In genomic region chr10:128094340-128094968, GRCm38 (mm10) we compare ENCODE assay signal across 8 mouse cellular contexts. TPM values are rescaled to one million over a fixed set of nuclear protein-coding genes. Genes with fewer than 3 reads are reported as not detected.
DNase-seq lines count a peak whose midpoint lies in the region; ATAC-seq lines count a peak whose summit lies in the region.

No protein-coding gene starts in this region.

- H3K27ac ChIP-seq in forebrain, embryonic 13.5 days: peak overlapping the region; percentile 11; the same call in 1 of the 2 replicates

- peak; percentile 96 for DNase-seq in MN1 (ENCODE audit: low spot score)
- DNase-seq in c-Kit-positive CD71-positive TER-119-positive erythroid progenitor cells, embryonic 14.5 days (ENCODE audit: low spot score): peak; percentile 91
- peak; percentile 87 for DNase-seq in heart, postnatal 4 days
- DNase-seq in layer of hippocampus, adult 9-11 months: peak; percentile 86
- peak; percentile 92 to 94 for DNase-seq in lung, postnatal 4 days
- peak; percentile 56 to 65 for DNase-seq in right cerebral cortex, adult 2 months (ENCODE audit: low spot score in 2 of 2)
- peak; percentile 93 for DNase-seq in urinary bladder, postnatal 14 days (ENCODE audit: low spot score)

- H3K4me3 ChIP-seq in forebrain, embryonic 13.5 days: peak overlapping the region; percentile 78

- H3K4me2 ChIP-seq in forebrain, embryonic 13.5 days: peak overlapping the region; percentile 91

- peak overlapping the region; percentile 37; the same call in 1 of the 2 replicates for H3K9ac ChIP-seq in forebrain, embryonic 13.5 days

- WGBS in forebrain, embryonic 13.5 days: 11% methylated on average over 19 of the region's 19 CpGs

- H3K4me1 ChIP-seq in forebrain, embryonic 13.5 days: peaks cover 63% of the 10 kb centered on the region

- no peaks in the 10 kb centered on the region for H3K9me3 ChIP-seq in forebrain, embryonic 13.5 days (replicated peaks)

- no peaks in the 10 kb centered on the region for H3K27me3 ChIP-seq in forebrain, embryonic 13.5 days

- ATAC-seq in forebrain, embryonic 13.5 days: peak; percentile 37; the same call in 1 of the 2 replicates

- H3K36me3 ChIP-seq in forebrain, embryonic 13.5 days (ENCODE audit: poor library complexity, severe bottlenecking): peaks cover 14% of the 10 kb centered on the region

RNA-seq across cellular contexts. Expression of gene Baz2a, which starts 3.1 kb away (rescaled TPM):
- 11.6 and 12.6 TPM in 2 replicates for polyA plus RNA-seq in forebrain, embryonic 13.5 days (2015; fragmentation: Nextera tagmentation; extraction: Ambion mirVana)
- 10 to 100 TPM; 28.0 to 30.0 TPM for total RNA-seq in heart, postnatal 4 days (2021)

RNA-seq across cellular contexts. Expression of gene Atp5b, which starts 11.4 kb away (rescaled TPM):
- 2,170 and 2,214 TPM in 2 replicates for polyA plus RNA-seq in forebrain, embryonic 13.5 days (2015; fragmentation: Nextera tagmentation; extraction: Ambion mirVana)
- 1,000 to 10,000 TPM; 6,416 to 6,613 TPM for total RNA-seq in heart, postnatal 4 days (2021)

RNA-seq across cellular contexts. Expression of gene Ptges3, which starts 35.7 kb away (rescaled TPM):
- polyA plus RNA-seq in forebrain, embryonic 13.5 days (2015; fragmentation: Nextera tagmentation; extraction: Ambion mirVana): 562 and 583 TPM in 2 replicates
- total RNA-seq in heart, postnatal 4 days (2021): 100 to 1,000 TPM; 125 to 132 TPM

RNA-seq across cellular contexts. Expression of gene Naca, which starts 59.1 kb away (rescaled TPM):
- 715 and 810 TPM in 2 replicates for polyA plus RNA-seq in forebrain, embryonic 13.5 days (2015; fragmentation: Nextera tagmentation; extraction: Ambion mirVana)
- 100 to 1,000 TPM; 738 to 766 TPM for total RNA-seq in heart, postnatal 4 days (2021)

Comparison
In these comparisons a context has a peak if more than half of its experiments do, and no peak if none do; other contexts are left out.
1. Peak in every context shown above with its lines: DNase-seq, ATAC-seq, H3K4me3 ChIP-seq and H3K27ac ChIP-seq.